Mouse (Mus musculus): ENCODE results near the gene Ddo.

Gene Ddo

DNA sequence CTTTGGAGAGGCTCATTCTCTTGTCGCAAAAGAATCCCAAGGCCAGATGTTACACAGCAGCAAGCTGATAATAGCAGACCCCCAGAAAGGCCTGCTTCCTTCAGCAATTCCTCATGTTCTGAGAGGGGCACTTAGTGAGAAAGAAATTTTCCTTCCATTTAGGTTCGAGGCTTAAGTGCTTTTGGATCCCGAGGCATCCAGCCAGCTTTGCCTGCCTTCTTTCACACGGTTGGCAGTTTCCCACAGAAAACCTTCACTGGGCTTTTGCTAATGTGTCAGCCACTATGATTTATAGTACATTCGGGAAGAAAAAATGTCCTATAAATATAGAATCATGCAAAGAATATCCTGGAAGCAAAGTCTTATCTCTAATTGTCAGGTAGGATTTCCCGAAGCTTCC is 89.3 kb downstream of the Ddo start:
- DNase-seq, result no peak

DNA sequence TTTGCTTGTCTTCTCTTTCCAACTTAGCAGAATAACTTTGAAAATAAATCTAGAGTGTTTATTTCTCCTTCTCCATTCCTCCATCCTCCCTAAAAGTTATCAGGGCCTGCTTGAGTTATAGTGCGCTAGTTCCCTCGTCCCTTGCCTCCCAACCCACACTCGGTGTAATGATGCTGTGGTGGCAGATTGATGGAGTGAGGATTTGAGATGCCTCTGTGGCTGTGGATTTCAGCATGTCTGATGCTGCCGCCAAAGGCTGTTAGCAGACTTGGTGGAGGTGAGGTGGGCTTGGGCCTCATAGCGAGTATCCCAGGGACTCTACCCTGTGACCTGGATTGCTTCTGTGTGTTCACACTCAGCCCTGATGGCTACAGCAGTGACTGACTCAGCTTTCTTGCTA is 91.1 kb downstream of the Ddo start:
- no peak for DNase-seq

GRCm38 (mm10) chr10:40724342-40724741 is 94.5 kb downstream of the Ddo start:
- DNase-seq, result no peak

GRCm38 (mm10) chr10:40725066-40725465 is 95.3 kb downstream of the Ddo start:
- peak; percentile 30 to 42 for DNase-seq

DNA sequence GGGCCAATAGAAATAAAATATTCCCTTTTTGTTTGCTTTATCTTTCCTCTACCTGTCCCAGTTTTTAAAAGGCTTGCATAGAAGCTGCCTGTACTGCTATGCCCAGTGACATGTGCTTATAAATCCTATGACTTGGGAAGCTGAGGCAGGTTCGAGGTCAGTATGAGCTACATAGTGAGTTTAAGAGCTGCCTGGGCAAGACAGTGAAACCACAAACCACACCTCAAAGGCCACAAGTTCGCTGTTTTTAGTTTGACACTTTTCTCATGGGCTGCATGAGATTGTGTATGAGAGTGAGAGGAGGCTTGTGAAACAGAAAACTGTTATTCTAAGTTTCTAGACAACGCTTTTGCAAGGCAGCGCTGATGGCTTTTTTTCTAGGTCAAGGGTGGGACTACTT is 95.7 kb downstream of the Ddo start:
- no peak for DNase-seq

GRCm38 (mm10) chr10:40726288-40726902 is 96.6 kb downstream of the Ddo start:
- DNase-seq, result no peak

DNA sequence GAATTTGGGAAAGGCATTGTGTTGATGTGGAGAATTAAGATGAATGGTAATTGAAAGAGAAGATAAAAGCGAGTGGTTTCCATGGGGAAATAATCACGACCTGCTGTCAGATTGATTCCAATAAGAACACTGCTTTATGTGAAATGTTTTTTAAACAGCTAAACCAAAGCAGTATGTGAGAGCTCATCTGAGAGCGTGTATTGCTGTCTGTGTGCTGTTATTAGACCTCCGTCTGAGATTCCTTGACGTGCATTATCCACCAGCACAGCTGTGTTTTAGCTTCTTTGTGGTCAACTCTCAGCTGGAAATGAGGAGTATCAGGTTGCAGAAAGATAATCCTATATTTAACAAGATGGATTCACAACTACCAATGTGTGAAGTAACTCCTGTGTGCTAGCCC is 97.2 kb downstream of the Ddo start:
- DNase-seq, result no peak

GRCm38 (mm10) chr10:40730200-40730599 is 100.4 kb downstream of the Ddo start:
- DNase-seq, result no peak

Measured in cerebellum, postnatal 14 days (tissue).